Comparison of ENCODE assay signal across 8 mouse cellular contexts in genomic region chr4:143388955-143389702, GRCm38 (mm10). TPM values are rescaled to one million over a fixed set of nuclear protein-coding genes. Genes with fewer than 3 reads are reported as not detected.
DNase-seq lines count a peak whose midpoint lies in the region; ATAC-seq and TF ChIP-seq lines count a peak whose summit lies in the region.
"Had no signal": no experiment of that assay in that cellular context is flagged by ENCODE, and none has a peak within 500 bp of the region (broad histone marks: within the 10 kb centered on the region; RNA-seq: fewer than 3 reads in every experiment).

No protein-coding gene starts in this region.

- H3K4me2 ChIP-seq in forebrain, embryonic 16.5 days (ENCODE audit: low read length), result peak overlapping the region; percentile 54
- H3K4me2 ChIP-seq in hindbrain, embryonic 11.5 days (replicated peaks; ENCODE audit: low read depth, low read length), result peak overlapping the region; percentile 38
- peak overlapping the region; percentile 60 for H3K4me2 ChIP-seq in stomach, embryonic 16.5 days (ENCODE audit: low read depth, low read length)

- H3K9me3 ChIP-seq in ES-E14 (ENCODE audit: control insufficient read depth, insufficient read depth, low read depth, low read length), result no peaks in the 10 kb centered on the region
- H3K9me3 ChIP-seq in forebrain, embryonic 16.5 days (ENCODE audit: control insufficient read depth, low read length), result no peaks in the 10 kb centered on the region
- no peaks in the 10 kb centered on the region for H3K9me3 ChIP-seq in hindbrain, embryonic 11.5 days (ENCODE audit: control insufficient read depth, low read length)
- peaks cover 8% of the 10 kb centered on the region; the same call in 1 of the 2 replicates for H3K9me3 ChIP-seq in midbrain, embryonic 10.5 days (replicated peaks)
- no peaks in the 10 kb centered on the region for H3K9me3 ChIP-seq in stomach, embryonic 16.5 days (replicated peaks; ENCODE audit: control insufficient read depth, low read length)

- H3K9ac ChIP-seq in ES-E14 (ENCODE audit: insufficient read depth, low read depth, low read length, poor library complexity, severe bottlenecking), result peak overlapping the region; percentile 54
- peak overlapping the region; percentile 39 for H3K9ac ChIP-seq in forebrain, embryonic 16.5 days (replicated peaks; ENCODE audit: low read depth, low read length)
- 0 out of 2 replicates have a peak overlapping the region, but pooled peaks have one; percentile 23 for H3K9ac ChIP-seq in hindbrain, embryonic 11.5 days (ENCODE audit: low read depth, low read length)
- peak overlapping the region; percentile 70 for H3K9ac ChIP-seq in stomach, embryonic 16.5 days (ENCODE audit: low read length)

- H3K4me1 ChIP-seq in ES-E14 (ENCODE audit: control insufficient read depth in 2 of 2, insufficient read depth in 2 of 2, low read length in 2 of 2, poor library complexity in 1 of 2), result no peaks in the 10 kb centered on the region
- 0 out of 2 replicates have a peak, but pooled peaks cover 2% of the 10 kb centered on the region for H3K4me1 ChIP-seq in forebrain, embryonic 16.5 days (replicated peaks; ENCODE audit: control insufficient read depth, insufficient read depth, low read length)
- H3K4me1 ChIP-seq in hindbrain, embryonic 11.5 days (replicated peaks; ENCODE audit: control insufficient read depth, insufficient read depth, low read length), result no peaks in the 10 kb centered on the region
- peaks cover 4% of the 10 kb centered on the region for H3K4me1 ChIP-seq in midbrain, embryonic 10.5 days
- no peaks in the 10 kb centered on the region for H3K4me1 ChIP-seq in stomach, embryonic 16.5 days (ENCODE audit: control insufficient read depth, insufficient read depth, low read length)

- no peak overlapping the region for H3K27ac ChIP-seq in ES-E14 (ENCODE audit: insufficient read depth, low read depth, low read length, poor library complexity, severe bottlenecking)
- H3K27ac ChIP-seq in forebrain, embryonic 16.5 days (ENCODE audit: low read length), result no peak overlapping the region
- H3K27ac ChIP-seq in hindbrain, embryonic 11.5 days (ENCODE audit: low read depth, low read length), result no peak overlapping the region
- peak overlapping the region; percentile 67 for H3K27ac ChIP-seq in midbrain, embryonic 10.5 days (replicated peaks)
- H3K27ac ChIP-seq in stomach, embryonic 16.5 days (ENCODE audit: low read length), result no peak overlapping the region

- intact Hi-C loops in left cerebral cortex, postnatal 4 days (cut with DNase I), result loop anchor here (10.0 kb wide), 1 partner anchor 134 kb away; no protein-coding TSS in a partner anchor

- no peaks in the 10 kb centered on the region for H3K27me3 ChIP-seq in forebrain, embryonic 16.5 days (replicated peaks; ENCODE audit: control insufficient read depth, insufficient read depth, low read length)
- H3K27me3 ChIP-seq in hindbrain, embryonic 11.5 days (ENCODE audit: control insufficient read depth, insufficient read depth, low read length), result no peaks in the 10 kb centered on the region; the same call in 1 of the 2 replicates
- H3K27me3 ChIP-seq in midbrain, embryonic 10.5 days (ENCODE audit: low read depth, poor library complexity, severe bottlenecking), result no peaks in the 10 kb centered on the region
- H3K27me3 ChIP-seq in stomach, embryonic 16.5 days (ENCODE audit: control insufficient read depth, insufficient read depth, low read length), result no peaks in the 10 kb centered on the region

- 10% methylated on average over 35 of the region's 43 CpGs for WGBS in forebrain, embryonic 16.5 days
- 12% methylated on average over 30 of the region's 43 CpGs for WGBS in hindbrain, embryonic 11.5 days
- 9% methylated on average over 39 of the region's 43 CpGs for WGBS in midbrain, embryonic 10.5 days
- 8% methylated on average over 39 of the region's 43 CpGs for WGBS in stomach, embryonic 16.5 days

- H3K4me3 ChIP-seq in ES-E14 (ENCODE audit: insufficient read depth in 1 of 2, low read depth in 1 of 2, low read length in 2 of 2, poor library complexity in 1 of 2, severe bottlenecking in 1 of 2), result peak overlapping the region in 1 of 2 experiments; percentile 56; a peak in 2 of 4 replicates
- H3K4me3 ChIP-seq in forebrain, embryonic 16.5 days (replicated peaks; ENCODE audit: low read length), result peak overlapping the region; percentile 37
- peak overlapping the region; percentile 22; the same call in 1 of the 2 replicates for H3K4me3 ChIP-seq in hindbrain, embryonic 11.5 days (ENCODE audit: low read depth, low read length)
- peak overlapping the region; percentile 51 for H3K4me3 ChIP-seq in midbrain, embryonic 10.5 days
- H3K4me3 ChIP-seq in stomach, embryonic 16.5 days (replicated peaks; ENCODE audit: low read length), result peak overlapping the region; percentile 45
- H3K4me3 ChIP-seq: myocyte had no signal

- no peaks in the 10 kb centered on the region for H3K36me3 ChIP-seq in ES-E14 (ENCODE audit: control insufficient read depth, insufficient read depth, low read length, poor library complexity, severe bottlenecking)
- no peaks in the 10 kb centered on the region for H3K36me3 ChIP-seq in forebrain, embryonic 16.5 days (ENCODE audit: control insufficient read depth, insufficient read depth)
- no peaks in the 10 kb centered on the region for H3K36me3 ChIP-seq in hindbrain, embryonic 11.5 days (ENCODE audit: control insufficient read depth, insufficient read depth, low read length)
- H3K36me3 ChIP-seq in midbrain, embryonic 10.5 days, result no peaks in the 10 kb centered on the region
- no peaks in the 10 kb centered on the region for H3K36me3 ChIP-seq in stomach, embryonic 16.5 days (ENCODE audit: control insufficient read depth, insufficient read depth, low read length)

- in situ Hi-C loops in ES-E14 (cut with MboI; ENCODE audit: low sequenced_read_pairs in 2 of 2, unreplicated experiment in 2 of 2), result loop anchor here in 1 of 2 experiments (25.0 kb wide), 1 partner anchor 352 kb away; no protein-coding TSS in a partner anchor

- peak; percentile 92 for ATAC-seq in forebrain, embryonic 16.5 days
- ATAC-seq in hindbrain, embryonic 11.5 days (ENCODE audit: low FRiP score), result peak; percentile 79
- peak; percentile 86 for ATAC-seq in stomach, embryonic 16.5 days (ENCODE audit: insufficient read depth, low FRiP score)

- no peak for DNase-seq in ES-E14 (ENCODE audit: low read depth, low spot score)
- peak; percentile 68 for DNase-seq in adrenal gland, postnatal 10 days
- DNase-seq in hindbrain, embryonic 11.5 days (ENCODE audit: low spot score), result peak; percentile 79
- DNase-seq in left cerebral cortex, postnatal 4 days, result peak; percentile 50
- DNase-seq in midbrain, embryonic 10.5 days (ENCODE audit: low spot score), result peak; percentile 80

TF ChIP-seq in ES-E14, 5 proteins besides CTCF, POLR2A, EP300 and RAD21:
- no peak for TF ChIP-seq HCFC1 (IDR thresholded peaks at IDR 0.05; ENCODE audit: borderline replicate concordance, insufficient read depth, low read length)
- TF ChIP-seq MAFK (IDR thresholded peaks at IDR 0.05; ENCODE audit: insufficient read depth, low read depth, low read length), result no peak
- TF ChIP-seq ZC3H11A (IDR thresholded peaks at IDR 0.05; ENCODE audit: borderline replicate concordance, low read depth, low read length), result no peak
- TF ChIP-seq ZNF384 (IDR thresholded peaks at IDR 0.05; ENCODE audit: low read depth, low read length), result no peak
- no peak for TF ChIP-seq CHD2 (IDR thresholded peaks at IDR 0.05; ENCODE audit: low read depth, low read length)

RNA-seq across cellular contexts. Expression of gene Pramel1, which starts 5.1 kb away (rescaled TPM):
- total RNA-seq in ES-E14 (2012; rRNA removed), result 1.8 and 2.0 TPM in 2 replicates
- total RNA-seq in adrenal gland, postnatal 10 days (2021), result not detected
- polyA plus RNA-seq in forebrain, embryonic 16.5 days (2015; fragmentation: Nextera tagmentation; extraction: Ambion mirVana), result not detected in 2 replicates
- polyA plus RNA-seq in hindbrain, embryonic 11.5 days (2014; fragmentation: Nextera tagmentation; extraction: Ambion mirVana), result not detected in 2 replicates
- total RNA-seq in left cerebral cortex, postnatal 4 days (2021), result not detected
- polyA plus RNA-seq in midbrain, embryonic 10.5 days (2016; fragmentation: Nextera tagmentation; extraction: Ambion mirVana), result not detected in 2 replicates
- polyA plus RNA-seq in stomach, embryonic 16.5 days (2015; fragmentation: Nextera tagmentation; extraction: Ambion mirVana), result not detected in 2 replicates
- polyA plus RNA-seq: myocyte had no signal

RNA-seq across cellular contexts. Expression of gene Pramef8, which starts 23.1 kb away (rescaled TPM):
- total RNA-seq in ES-E14 (2012; rRNA removed), result 33.3 and 36.8 TPM in 2 replicates
- total RNA-seq in adrenal gland, postnatal 10 days (2021), result 10 to 100 TPM; 10.8 to 11.7 TPM
- 30.2 and 32.0 TPM in 2 replicates for polyA plus RNA-seq in forebrain, embryonic 16.5 days (2015; fragmentation: Nextera tagmentation; extraction: Ambion mirVana)
- 17.0 and 19.4 TPM in 2 replicates for polyA plus RNA-seq in hindbrain, embryonic 11.5 days (2014; fragmentation: Nextera tagmentation; extraction: Ambion mirVana)
- total RNA-seq in left cerebral cortex, postnatal 4 days (2021), result 10 to 100 TPM; 16.0 to 18.5 TPM
- polyA plus RNA-seq in midbrain, embryonic 10.5 days (2016; fragmentation: Nextera tagmentation; extraction: Ambion mirVana), result 19.5 and 23.8 TPM in 2 replicates
- polyA plus RNA-seq in stomach, embryonic 16.5 days (2015; fragmentation: Nextera tagmentation; extraction: Ambion mirVana), result 15.1 and 15.2 TPM in 2 replicates

RNA-seq across cellular contexts. Expression of gene Lrrc38, which starts 39.6 kb away (rescaled TPM):
- total RNA-seq in ES-E14 (2012; rRNA removed), result 0.22 and 0.32 TPM in 2 replicates
- total RNA-seq in adrenal gland, postnatal 10 days (2021), result under 1 TPM; 0.36 to 0.61 TPM
- polyA plus RNA-seq in forebrain, embryonic 16.5 days (2015; fragmentation: Nextera tagmentation; extraction: Ambion mirVana), result 0.09 and 0.17 TPM in 2 replicates
- 0.51 TPM in 1 of 2 replicates, not detected in the other for polyA plus RNA-seq in hindbrain, embryonic 11.5 days (2014; fragmentation: Nextera tagmentation; extraction: Ambion mirVana)
- total RNA-seq in left cerebral cortex, postnatal 4 days (2021), result under 1 TPM in 1 of 2 experiments, not detected in 1; 0.14 TPM
- 0.06 and 0.35 TPM in 2 replicates for polyA plus RNA-seq in midbrain, embryonic 10.5 days (2016; fragmentation: Nextera tagmentation; extraction: Ambion mirVana)
- polyA plus RNA-seq in stomach, embryonic 16.5 days (2015; fragmentation: Nextera tagmentation; extraction: Ambion mirVana), result 0.23 TPM in 1 of 2 replicates, not detected in the other
- polyA plus RNA-seq: myocyte had no signal
